Mouse (Mus musculus) spleen, adult 2 months (tissue): Measurements from ENCODE around the gene Bbs9.

Source experiments
- CTCF ChIP-seq: fragments of 200-500 bp; IDR thresholded peaks from 2 replicates; pipeline ENCODE4 v1.5.1; 2011; ENCODE audit warnings: mild to moderate bottlenecking, inconsistent platforms; ENCODE audit not compliant: insufficient read depth, insufficient read length, insufficient replicate concordance; ENCODE audit errors: extremely low read depth
- POLR2A ChIP-seq: fragments of 200-500 bp; IDR thresholded peaks from 2 replicates; pipeline ENCODE4 v1.6.1; 2011; ENCODE audit warnings: low read depth, low read length, inconsistent platforms

- no peak for TF ChIP-seq POLR2A
- TF ChIP-seq CTCF = no peak
Measured at GRCm38 (mm10) chr9:22686765-22687472, 211.4 kb downstream of the Bbs9 start.
